Mouse (Mus musculus) mouse embryonic stem cell (cell line): ENCODE measurements around the gene Brdt.

Experiments used
- in situ Hi-C, 2 experiments: fragments of 300-500 bp; cut with MboI; formaldehyde crosslinking; loops; 1 replicate in 1 of 2; 3 replicates in 1 of 2; pipeline ENCODE4 v1.14.3; 2019 to 2020; ENCODE audit warnings: low sequenced_read_pairs in 2 of 2, low pct_unique_long_range_greater_than_20kb in 1 of 2, mixed read lengths in 1 of 2; ENCODE audit not compliant: unreplicated experiment in 1 of 2

The Brdt gene

GRCm38 (mm10) chr5:107330916-107331421 is at the start of gene Brdt:
Brdt (plus strand) TSS chr5:107331159.
- in situ Hi-C loops, result no loop called here

- in situ Hi-C loops, result no loop called here
Observed at GRCm38 (mm10) chr5:107282561-107283307, 48.2 kb upstream of the Brdt start.

GRCm38 (mm10) chr5:107283935-107284524 is 46.9 kb upstream of the Brdt start:
- in situ Hi-C loops, result no loop called here

DNA sequence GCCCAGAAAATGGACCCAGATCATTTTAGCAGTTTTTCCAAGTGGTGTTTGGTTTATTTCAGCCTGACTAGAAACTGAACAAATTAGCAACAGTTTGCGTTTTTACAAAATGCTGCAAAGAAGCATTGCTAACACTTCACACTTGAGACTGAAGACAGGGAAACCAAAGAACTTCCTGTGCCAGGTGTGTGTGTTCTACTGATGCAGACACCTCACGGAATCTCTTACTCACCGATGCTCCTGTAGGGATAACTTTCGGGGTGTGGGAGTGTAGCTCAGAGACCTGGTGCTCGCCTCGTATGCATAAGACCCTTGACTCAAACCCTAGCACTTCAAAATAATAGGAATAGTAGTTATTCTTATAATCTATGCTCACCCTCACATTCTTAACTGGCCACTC is 45.4 kb upstream of the Brdt start:
- in situ Hi-C loops, result no loop called here

DNA sequence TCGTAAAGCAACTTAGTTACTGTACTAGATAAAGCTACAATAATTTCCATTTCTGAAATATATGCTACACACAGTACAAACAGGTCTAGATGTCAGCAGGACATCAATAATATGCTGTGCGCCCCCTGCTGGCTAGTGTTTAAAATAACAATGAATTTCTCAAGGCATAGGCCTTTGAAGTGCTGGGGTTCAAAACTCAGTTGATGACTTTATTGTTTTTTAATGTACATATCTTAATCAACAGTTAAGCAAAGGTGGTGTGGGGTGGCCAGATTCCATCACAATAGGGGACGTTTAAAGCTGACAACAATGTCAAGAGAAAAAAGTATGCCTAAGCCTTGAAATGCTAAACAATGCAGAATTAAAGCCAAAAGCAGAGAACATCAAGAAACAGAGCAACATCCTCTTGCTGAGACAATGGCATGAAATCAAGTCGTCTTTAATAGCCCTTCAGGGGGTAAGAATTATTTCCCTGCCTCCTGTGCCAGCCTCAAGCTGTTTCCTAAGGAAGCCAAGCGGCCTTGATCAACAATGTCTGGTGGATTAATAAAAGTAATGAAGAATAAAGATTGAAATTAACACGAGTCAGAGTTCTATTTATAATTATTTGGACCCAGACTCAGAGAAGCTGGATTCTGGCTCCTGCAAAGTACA is 43.6 kb upstream of the Brdt start:
- in situ Hi-C loops, result no loop called here

GRCm38 (mm10) chr5:107287908-107288267 is 43.1 kb upstream of the Brdt start:
- in situ Hi-C loops, result no loop called here

GRCm38 (mm10) chr5:107288427-107289233 is 42.3 kb upstream of the Brdt start:
- in situ Hi-C loops, result no loop called here

DNA sequence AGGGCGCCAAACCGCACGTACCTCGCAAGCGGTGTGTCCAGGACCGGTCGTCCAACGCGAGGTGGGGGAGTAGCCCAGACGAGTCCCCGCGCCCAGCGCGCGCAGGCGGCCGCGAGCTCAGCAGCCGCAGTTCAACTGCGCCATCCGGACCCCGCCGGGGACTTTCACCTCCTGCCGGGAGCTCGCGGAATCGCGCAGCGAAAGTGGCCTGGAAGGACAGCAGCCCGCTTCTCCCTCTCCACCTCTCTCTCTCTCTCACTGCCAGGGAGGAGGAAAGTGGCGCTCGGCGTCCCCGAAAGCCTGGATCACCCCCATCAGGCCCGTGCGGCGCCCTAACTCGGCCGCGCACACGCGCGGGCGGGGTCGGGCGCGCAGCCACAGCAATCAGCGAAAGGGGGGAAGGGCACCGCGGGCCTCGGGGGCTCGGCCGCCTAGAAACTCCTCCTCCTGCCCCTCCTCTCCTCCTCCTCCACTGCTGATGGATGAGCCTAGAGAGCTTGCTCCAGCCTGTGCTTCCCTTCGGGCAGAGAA is 41.7 kb upstream of the Brdt start, which contains the start of gene Tgfbr3:
Gene Tgfbr3 (minus strand): TSS at position 396 of the 531 bp plus-strand sequence.
- in situ Hi-C loops, result no loop called here

DNA sequence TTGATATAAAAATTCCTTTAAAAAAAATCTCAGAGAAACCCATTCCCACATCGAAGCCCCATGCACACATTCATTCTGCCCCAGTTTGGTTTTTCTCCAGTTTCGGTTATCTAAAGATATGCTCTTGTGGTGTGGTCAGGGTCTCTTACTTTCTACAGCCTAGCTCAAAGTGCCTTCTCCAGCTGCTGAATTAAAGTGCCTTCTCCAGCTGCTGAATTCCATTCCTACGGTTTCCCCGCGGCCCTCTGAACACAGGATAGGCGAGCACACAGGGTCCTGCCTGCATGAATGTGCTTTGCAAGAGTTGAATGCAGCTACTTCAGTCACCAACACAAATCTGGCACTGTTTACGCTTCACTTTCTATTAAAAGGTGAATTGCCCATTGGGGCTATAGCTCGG is 41.0 kb upstream of the Brdt start:
- in situ Hi-C loops, result no loop called here

- in situ Hi-C loops, result no loop called here
Observed at GRCm38 (mm10) chr5:107294041-107294440, 36.9 kb upstream of the Brdt start.

DNA sequence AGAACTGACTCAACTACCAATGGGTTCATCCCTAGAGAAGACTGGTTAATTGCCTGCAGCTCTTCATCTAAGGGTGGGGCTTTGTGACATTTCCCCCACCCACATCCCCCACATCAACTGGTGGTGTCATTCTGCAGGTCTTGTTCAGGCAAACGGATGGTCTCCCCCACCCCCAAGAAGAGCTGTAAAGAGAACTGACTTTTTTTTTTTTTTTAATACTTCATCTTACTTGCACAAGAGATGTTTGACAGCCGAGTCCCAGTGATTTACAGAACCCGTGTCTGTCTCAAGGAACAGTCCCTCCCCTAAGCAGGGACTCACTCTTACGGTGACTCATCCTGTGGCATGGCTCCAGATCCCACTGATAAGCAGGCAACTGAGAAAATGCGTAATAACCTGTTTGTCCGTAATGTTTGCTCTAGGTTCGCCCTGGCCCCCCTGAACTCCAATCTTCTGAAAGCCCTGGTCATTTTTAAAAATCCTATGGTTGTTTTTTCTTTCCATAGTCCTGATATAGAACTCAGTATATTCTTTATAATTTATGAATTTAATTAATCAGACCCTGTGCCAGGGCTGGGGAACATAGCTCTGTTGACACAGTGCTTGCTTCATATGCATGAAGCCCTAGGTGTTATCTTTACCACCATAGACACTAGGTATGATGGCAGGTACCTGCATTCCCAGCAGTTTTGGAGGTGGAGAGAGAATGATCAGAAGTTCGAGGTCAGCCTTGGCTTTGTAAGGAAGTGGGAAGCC is 35.7 kb upstream of the Brdt start:
- in situ Hi-C loops, result no loop called here

GRCm38 (mm10) chr5:107295817-107296511 is 35.0 kb upstream of the Brdt start:
- in situ Hi-C loops, result no loop called here

DNA sequence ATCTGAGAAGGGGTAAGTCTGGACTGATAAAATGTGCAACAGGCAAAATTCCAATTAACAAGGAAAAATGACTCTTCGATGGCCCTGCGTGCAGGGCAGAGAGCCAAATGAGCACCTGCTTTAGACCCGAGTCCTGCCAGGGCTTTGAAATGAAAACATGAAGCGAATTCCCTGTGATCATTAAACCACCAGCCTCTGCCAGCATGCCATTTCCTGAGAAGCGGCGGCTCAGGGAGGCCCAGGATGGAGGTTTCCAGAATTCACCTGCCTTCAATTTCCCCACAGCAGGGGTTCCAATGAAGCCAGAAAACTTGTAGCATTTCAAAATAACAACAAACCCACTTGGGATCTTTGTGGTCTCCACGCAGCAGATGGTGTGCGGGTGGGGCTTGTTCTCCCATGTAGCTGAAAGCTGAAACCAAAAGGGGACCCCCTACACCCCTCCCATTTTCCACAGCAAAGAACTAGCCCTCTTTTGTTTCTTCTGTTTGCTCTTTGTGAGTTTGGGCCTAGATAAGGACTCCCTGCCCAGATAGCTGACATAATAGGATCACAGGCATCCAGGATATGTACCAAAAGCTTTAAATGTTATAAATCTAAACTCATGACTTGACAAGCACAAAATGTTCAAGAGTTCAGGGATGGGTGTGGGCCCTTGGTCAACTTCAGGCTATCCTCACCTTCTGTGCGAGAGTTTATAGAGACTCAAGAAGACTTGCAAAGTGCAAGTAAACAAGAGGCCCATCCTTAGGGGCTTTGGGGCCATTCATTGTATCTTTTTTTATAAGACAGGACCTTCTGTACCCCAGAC is 34.2 kb upstream of the Brdt start:
- in situ Hi-C loops, result no loop called here

GRCm38 (mm10) chr5:107298854-107299253 is 32.1 kb upstream of the Brdt start:
- in situ Hi-C loops, result no loop called here

- in situ Hi-C loops, result loop anchor here (25.0 kb wide), 3 partner anchors 291 to 466 kb away; no protein-coding TSS in a partner anchor
Observed at GRCm38 (mm10) chr5:107303350-107303861, 27.6 kb upstream of the Brdt start.

DNA sequence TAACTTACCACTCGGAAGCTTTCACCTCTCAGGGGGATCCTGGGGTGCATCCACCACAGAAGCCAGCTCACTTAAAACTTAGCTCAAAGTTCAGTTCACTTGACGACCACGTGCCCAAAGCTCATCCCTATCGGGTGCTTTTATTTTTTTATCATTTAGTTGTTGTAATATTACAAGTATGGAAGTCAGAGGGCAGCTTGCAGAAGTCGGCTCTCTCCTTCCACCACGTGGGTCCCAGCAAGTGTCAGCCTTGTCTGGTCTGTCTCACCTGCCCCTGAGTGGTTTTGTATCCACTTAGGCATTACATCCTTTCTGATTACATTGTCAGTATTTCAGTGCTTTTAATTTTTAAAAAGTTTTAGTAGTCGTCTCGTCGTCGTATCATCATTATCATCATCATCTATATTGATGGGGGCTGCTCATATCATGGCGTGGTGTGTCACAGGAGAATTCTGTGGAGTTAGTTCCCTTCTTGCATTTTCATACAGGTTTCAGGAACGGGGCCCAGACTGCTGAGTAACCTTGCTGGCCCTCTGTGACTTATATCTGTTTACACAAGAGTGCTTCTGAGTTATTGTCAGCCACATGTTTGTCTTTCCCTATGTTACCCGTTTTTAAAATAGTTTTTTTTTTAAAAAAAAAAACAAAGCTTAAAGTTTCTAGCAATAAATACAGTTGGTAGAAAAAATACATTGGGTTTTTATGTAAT is 26.7 kb upstream of the Brdt start:
- in situ Hi-C loops, result loop anchor here (25.0 kb wide), 3 partner anchors 292 to 467 kb away; no protein-coding TSS in a partner anchor
